Mouse (Mus musculus): ENCODE measurements around the gene Six3. TPM values are rescaled to one million over a fixed set of nuclear protein-coding genes. Genes with fewer than 3 reads are reported as not detected.

The Six3 gene
- total and polyA plus RNA-seq, 3 experiments: not detected

DNA sequence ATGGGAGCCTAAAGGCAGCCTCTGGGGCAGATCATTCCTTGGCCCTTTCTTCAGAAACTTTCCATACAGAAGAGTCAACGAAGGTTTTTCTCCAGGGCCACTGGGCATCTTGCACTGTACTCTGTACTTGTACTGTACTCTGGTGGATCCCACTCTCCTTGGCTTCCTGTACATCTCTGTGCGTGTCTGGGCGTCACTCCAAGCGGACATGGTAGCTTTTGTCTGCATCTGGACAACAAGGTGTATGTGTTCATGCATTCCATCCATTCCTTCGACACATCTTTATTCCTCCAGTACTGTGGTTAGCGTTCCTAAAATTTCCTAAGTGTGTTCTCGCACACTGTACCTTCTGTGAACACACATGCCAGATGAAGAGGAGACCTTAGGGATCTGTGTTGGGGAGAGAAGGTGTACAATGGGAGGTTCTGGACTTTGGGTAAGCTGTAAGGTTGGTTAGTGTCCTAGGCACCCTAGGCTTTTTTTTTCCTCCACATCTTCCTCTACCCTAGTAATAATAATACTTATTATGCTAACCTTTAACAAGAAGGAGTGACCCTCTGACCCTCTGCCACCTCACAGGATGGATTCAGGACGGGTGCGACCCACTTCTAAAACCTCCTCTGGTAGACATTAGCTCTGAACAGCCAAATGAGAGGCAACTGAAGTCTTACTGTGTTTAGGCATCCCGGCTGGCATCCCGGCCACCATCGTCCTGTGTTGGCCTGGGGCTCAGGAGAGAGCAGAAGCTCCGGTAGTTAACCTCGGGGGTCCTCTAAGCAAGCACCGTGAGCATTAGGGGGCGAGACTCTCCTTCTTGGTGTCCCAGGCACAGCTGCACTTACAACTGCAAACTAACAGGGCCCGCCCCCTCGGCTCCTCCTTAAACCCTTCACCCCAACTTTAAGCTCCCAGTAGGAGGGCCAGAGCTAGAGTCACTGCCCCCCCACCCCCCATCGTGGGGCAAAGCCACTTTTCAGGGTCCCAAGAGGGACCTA is 1.6 kb upstream of the Six3 start:
- no peaks in the 10 kb centered on the region; a peak in 1 of 4 replicates for H3K27me3 ChIP-seq (ENCODE audit: control insufficient read depth in 1 of 2, insufficient read depth in 2 of 2, low read length in 2 of 2)

DNA sequence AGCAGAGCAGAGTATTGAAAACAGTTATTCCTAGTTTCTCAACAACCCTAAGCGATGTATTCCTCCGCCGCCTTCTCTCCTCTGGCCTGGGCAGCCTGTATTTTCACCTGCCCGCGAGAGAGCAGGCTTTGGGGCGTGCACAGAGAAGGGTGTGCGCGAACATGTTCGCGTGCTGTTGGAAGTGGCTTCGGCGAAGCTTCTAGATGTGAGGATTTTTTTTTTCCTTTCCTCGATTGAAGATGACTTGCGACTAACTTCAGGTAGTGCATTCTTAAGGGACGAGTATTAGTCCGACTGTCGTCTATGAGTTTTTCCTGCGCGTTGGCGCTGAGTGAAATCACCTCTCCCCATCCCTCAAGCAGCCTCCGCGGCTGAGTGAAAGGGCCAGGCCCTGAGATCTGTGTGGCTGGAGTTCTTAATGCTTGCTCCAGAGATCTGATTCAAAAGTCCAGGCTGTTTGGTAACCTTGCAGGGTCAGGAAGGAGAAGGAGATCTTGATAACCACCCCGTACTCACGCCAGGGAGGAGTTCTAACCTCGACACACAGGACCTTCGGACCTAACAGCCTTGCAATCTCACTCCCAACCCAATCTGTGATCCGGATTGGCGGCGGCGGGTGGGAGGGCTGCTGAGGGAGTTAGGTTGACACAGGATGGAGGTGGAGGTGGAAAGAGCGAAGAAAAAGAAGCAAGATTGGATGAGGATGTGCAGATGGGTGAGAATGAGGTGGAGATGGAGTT is 712 bp upstream of the Six3 start:
- H3K4me3 ChIP-seq (ENCODE audit: control insufficient read depth in 1 of 2, insufficient read depth in 1 of 2, low read depth in 2 of 2, low read length in 2 of 2): no peak overlapping the region
- no peak for DNase-seq (ENCODE audit: low read depth, low spot score)
- H3K36me3 ChIP-seq (ENCODE audit: control insufficient read depth in 1 of 2, insufficient read depth in 2 of 2, low read length in 2 of 2): no peaks in the 10 kb centered on the region
- no peaks in the 10 kb centered on the region for H3K79me2 ChIP-seq (ENCODE audit: control insufficient read depth, insufficient read depth, low read length, poor library complexity)
- no peaks in the 10 kb centered on the region for H3K4me1 ChIP-seq (ENCODE audit: control insufficient read depth in 1 of 2, insufficient read depth in 2 of 2, low read length in 2 of 2)
- no peak overlapping the region for H3K9ac ChIP-seq (ENCODE audit: control insufficient read depth, low read depth, low read length, poor library complexity, severe bottlenecking)
- H3K9me3 ChIP-seq (replicated peaks; ENCODE audit: insufficient read depth, low read length): no peaks in the 10 kb centered on the region
- no peak overlapping the region for H3K27ac ChIP-seq (ENCODE audit: control insufficient read depth, low read depth, low read length)
- no peaks in the 10 kb centered on the region for H3K27me3 ChIP-seq (ENCODE audit: control insufficient read depth in 1 of 2, insufficient read depth in 2 of 2, low read length in 2 of 2)
- TF ChIP-seq GABPA (IDR thresholded peaks at IDR 0.05; ENCODE audit: low read depth, low read length) (no peak), ETS1 (IDR thresholded peaks at IDR 0.05; ENCODE audit: low read depth, low read length) (no peak), ZKSCAN1 (IDR thresholded peaks at IDR 0.05; ENCODE audit: low read depth, low read length) (no peak), TCF12 (IDR thresholded peaks at IDR 0.05; ENCODE audit: low read depth, low read length) (no peak), USF2 (IDR thresholded peaks at IDR 0.05; ENCODE audit: borderline replicate concordance in 1 of 2, insufficient read depth in 1 of 2, low read depth in 1 of 2, low read length in 2 of 2) (no peak), MXI1 (IDR thresholded peaks at IDR 0.05; ENCODE audit: low read depth, low read length) (no peak), SMC3 (IDR thresholded peaks at IDR 0.05; ENCODE audit: low read depth, low read length) (no peak), NELFE (IDR thresholded peaks at IDR 0.05; ENCODE audit: low read depth, low read length) (no peak), BHLHE40 (IDR thresholded peaks at IDR 0.05; ENCODE audit: borderline replicate concordance, low read depth, low read length) (no peak), POLR2A (IDR thresholded peaks at IDR 0.05; ENCODE audit: control insufficient read depth in 1 of 2, insufficient read depth in 1 of 2, low read depth in 1 of 2, low read length in 2 of 2, poor library complexity in 1 of 2) (no peak), CHD2 (IDR thresholded peaks at IDR 0.05; ENCODE audit: low read length) (no peak), MAZ (IDR thresholded peaks at IDR 0.05; ENCODE audit: low read depth, low read length) (no peak), CTCF (IDR thresholded peaks at IDR 0.05 in 2 of 3, conservative IDR thresholded peaks at IDR 0.05 in 1 of 3; ENCODE audit: control insufficient read depth in 1 of 3, insufficient read depth in 1 of 3, low read depth in 2 of 3, low read length in 3 of 3, poor library complexity in 1 of 3, severe bottlenecking in 1 of 3) (no peak), POLR2AphosphoS2 (IDR thresholded peaks at IDR 0.05; ENCODE audit: low read length) (no peak), UBTF (IDR thresholded peaks at IDR 0.05; ENCODE audit: borderline replicate concordance, insufficient read depth, low read depth, low read length) (no peak), GATA1 (IDR thresholded peaks at IDR 0.05; ENCODE audit: low read depth, low read length) (no peak), ZC3H11A (IDR thresholded peaks at IDR 0.05; ENCODE audit: low read depth, low read length) (no peak)

More for the DNA sequence above, 1.6 kb upstream of the Six3 start:
- no peak for DNase-seq (ENCODE audit: low read depth, low spot score)
- no peak overlapping the region for H3K9ac ChIP-seq (ENCODE audit: control insufficient read depth, low read depth, low read length, poor library complexity, severe bottlenecking)
- TF ChIP-seq USF1 (IDR thresholded peaks at IDR 0.05; ENCODE audit: low read depth, low read length) (no peak), UBTF (IDR thresholded peaks at IDR 0.05; ENCODE audit: borderline replicate concordance, insufficient read depth, low read depth, low read length) (no peak), USF2 (IDR thresholded peaks at IDR 0.05; ENCODE audit: borderline replicate concordance in 1 of 2, insufficient read depth in 1 of 2, low read depth in 1 of 2, low read length in 2 of 2) (no peak), TAL1 (IDR thresholded peaks at IDR 0.05; ENCODE audit: low read length) (no peak), RCOR1 (IDR thresholded peaks at IDR 0.05; ENCODE audit: low read depth, low read length) (no peak), E2F4 (IDR thresholded peaks at IDR 0.05; ENCODE audit: borderline replicate concordance, low read depth, low read length) (no peak), MYB (IDR thresholded peaks at IDR 0.05; ENCODE audit: low read depth, low read length) (no peak), ZNF384 (IDR thresholded peaks at IDR 0.05; ENCODE audit: low read depth, low read length) (no peak), ETS1 (IDR thresholded peaks at IDR 0.05; ENCODE audit: low read depth, low read length) (no peak), ZMIZ1 (IDR thresholded peaks at IDR 0.05; ENCODE audit: low read depth, low read length) (no peak), MEF2A (IDR thresholded peaks at IDR 0.05; ENCODE audit: extremely low read depth, insufficient replicate concordance, low read depth, low read length, poor library complexity, severe bottlenecking) (no peak), CHD2 (IDR thresholded peaks at IDR 0.05; ENCODE audit: low read length) (no peak), GABPA (IDR thresholded peaks at IDR 0.05; ENCODE audit: low read depth, low read length) (no peak), JUND (IDR thresholded peaks at IDR 0.05; ENCODE audit: low read depth, low read length) (no peak), MAFK (IDR thresholded peaks at IDR 0.05; ENCODE audit: borderline replicate concordance, low read depth, low read length) (no peak), SMC3 (IDR thresholded peaks at IDR 0.05; ENCODE audit: low read depth, low read length) (no peak), ZKSCAN1 (IDR thresholded peaks at IDR 0.05; ENCODE audit: low read depth, low read length) (no peak)
- H3K9me3 ChIP-seq (replicated peaks; ENCODE audit: insufficient read depth, low read length): no peaks in the 10 kb centered on the region
- H3K27ac ChIP-seq (ENCODE audit: control insufficient read depth, low read depth, low read length): no peak overlapping the region
- H3K4me3 ChIP-seq (ENCODE audit: control insufficient read depth in 1 of 2, insufficient read depth in 1 of 2, low read depth in 2 of 2, low read length in 2 of 2): no peak overlapping the region
- H3K79me2 ChIP-seq (ENCODE audit: control insufficient read depth, insufficient read depth, low read length, poor library complexity): no peaks in the 10 kb centered on the region
- no peaks in the 10 kb centered on the region for H3K36me3 ChIP-seq (ENCODE audit: control insufficient read depth in 1 of 2, insufficient read depth in 2 of 2, low read length in 2 of 2)
- H3K4me1 ChIP-seq (ENCODE audit: control insufficient read depth in 1 of 2, insufficient read depth in 2 of 2, low read length in 2 of 2): no peaks in the 10 kb centered on the region

Measured in MEL (cell line).